Mouse (Mus musculus) left cerebral cortex, postnatal 4 days (tissue): ENCODE measurements around the gene Fkbp11. TPM values are rescaled to one million over a fixed set of nuclear protein-coding genes. Genes with fewer than 3 reads are reported as not detected.

Experiments used
- DNase-seq: peaks from one replicate; pipeline ENCODE4 v3.0.0-alpha.2; 2022
- intact Hi-C: fragments of 180-260 bp; cut with DNase I; formaldehyde crosslinking; loops from one replicate; pipeline ENCODE4 v1.15.1; 2025
- total RNA-seq, 2 experiments: library from RNA; stranded (reverse); gene quantifications; 2 replicates each; pipeline ENCODE4 v1.2.3; 2021

Gene Fkbp11
- total RNA-seq, 2 experiments from 2014 or later, result 2.7 to 3.5 TPM

- no peak for DNase-seq
- intact Hi-C loops, result no loop called here
These were observed 14.9 kb upstream of the Fkbp11 start for GRCm38 (mm10) chr15:98742766-98743428.

GRCm38 (mm10) chr15:98740219-98740618 is 12.2 kb upstream of the Fkbp11 start:
- intact Hi-C loops, result no loop called here
- DNase-seq, result no peak

- intact Hi-C loops, result no loop called here
- no peak for DNase-seq
These were observed 10.8 kb upstream of the Fkbp11 start for GRCm38 (mm10) chr15:98738796-98739195.

GRCm38 (mm10) chr15:98737881-98738280 is 9.9 kb upstream of the Fkbp11 start:
- intact Hi-C loops, result no loop called here
- DNase-seq, result peak; percentile 40

- DNase-seq, result no peak
- intact Hi-C loops, result no loop called here
These were observed 8.5 kb upstream of the Fkbp11 start for GRCm38 (mm10) chr15:98736521-98736920.

GRCm38 (mm10) chr15:98733976-98734566 is 6.1 kb upstream of the Fkbp11 start:
- no peak for DNase-seq
- intact Hi-C loops, result no loop called here

- no peak for DNase-seq
- intact Hi-C loops, result no loop called here
These were observed 5.4 kb upstream of the Fkbp11 start for GRCm38 (mm10) chr15:98733370-98733769.

GRCm38 (mm10) chr15:98732006-98732531 is 4.1 kb upstream of the Fkbp11 start:
- DNase-seq, result no peak
- intact Hi-C loops, result no loop called here

GRCm38 (mm10) chr15:98730790-98731189 is 2.8 kb upstream of the Fkbp11 start:
- intact Hi-C loops, result no loop called here
- no peak for DNase-seq

GRCm38 (mm10) chr15:98729791-98730545 is 2.0 kb upstream of the Fkbp11 start:
- intact Hi-C loops, result no loop called here
- no peak for DNase-seq

- intact Hi-C loops, result no loop called here
- DNase-seq, result no peak
These were observed 368 bp upstream of the Fkbp11 start for GRCm38 (mm10) chr15:98728366-98728765.

GRCm38 (mm10) chr15:98726746-98727145 is 1.3 kb downstream of the Fkbp11 start:
- intact Hi-C loops, result no loop called here
- DNase-seq, result no peak

GRCm38 (mm10) chr15:98726079-98726478 is 1.9 kb downstream of the Fkbp11 start:
- no peak for DNase-seq
- intact Hi-C loops, result no loop called here

GRCm38 (mm10) chr15:98724441-98724840 is 3.6 kb downstream of the Fkbp11 start:
- no peak for DNase-seq
- intact Hi-C loops, result no loop called here

GRCm38 (mm10) chr15:98722854-98723253 is 5.1 kb downstream of the Fkbp11 start:
- no peak for DNase-seq
- intact Hi-C loops, result no loop called here

GRCm38 (mm10) chr15:98722191-98722590 is 5.8 kb downstream of the Fkbp11 start:
- DNase-seq, result no peak
- intact Hi-C loops, result no loop called here

GRCm38 (mm10) chr15:98717301-98717700 is 10.7 kb downstream of the Fkbp11 start:
- DNase-seq, result no peak
- intact Hi-C loops, result no loop called here

- DNase-seq, result peak; percentile 57
- intact Hi-C loops, result no loop called here
These were observed 13.8 kb downstream of the Fkbp11 start for GRCm38 (mm10) chr15:98714230-98714652.

GRCm38 (mm10) chr15:98710442-98710841 is 17.6 kb downstream of the Fkbp11 start:
- peak; percentile 84 for DNase-seq
- intact Hi-C loops, result no loop called here

- peak; percentile 85 for DNase-seq
- intact Hi-C loops, result no loop called here
These were observed 20.1 kb downstream of the Fkbp11 start, which contains the start of gene Ccdc65 for GRCm38 (mm10) chr15:98707766-98708372. TSS of gene Ccdc65 (plus strand) at chr15:98708207.

GRCm38 (mm10) chr15:98704312-98704711 is 23.7 kb downstream of the Fkbp11 start:
- intact Hi-C loops, result no loop called here
- DNase-seq, result no peak
